Mouse (Mus musculus): ENCODE measurements around the gene Zcchc2. TPM values are rescaled to one million over a fixed set of nuclear protein-coding genes. Genes with fewer than 3 reads are reported as not detected.

Gene Zcchc2
- total and polyA plus RNA-seq, 3 experiments, result 10.3 to 25.0 (median 19.1) TPM

DNA sequence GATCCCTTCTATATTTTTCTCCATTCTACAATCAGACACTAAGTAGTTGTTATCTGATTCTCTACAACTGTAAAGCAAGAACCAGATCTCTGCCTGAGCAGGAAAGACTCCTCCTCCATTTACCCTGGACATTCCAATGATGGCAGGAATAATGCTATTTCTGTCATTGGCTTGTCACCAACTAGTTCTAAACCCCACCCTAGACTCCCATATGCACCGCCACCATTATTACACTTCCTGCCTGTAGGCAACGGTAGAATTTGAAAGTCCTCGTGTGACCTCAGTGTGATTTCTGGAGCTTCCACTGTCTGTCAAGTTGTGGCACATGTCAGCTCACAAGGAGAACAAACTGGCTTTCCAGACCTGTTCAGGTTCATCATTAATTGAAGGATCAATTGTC, 74.1 kb downstream of the Zcchc2 start (continued):
- TF ChIP-seq ZC3H11A (IDR thresholded peaks at IDR 0.05; ENCODE audit: low read depth, low read length) (no peak), POLR2AphosphoS5 (IDR thresholded peaks at IDR 0.05; ENCODE audit: borderline replicate concordance, low read depth, low read length) (no peak)

DNA sequence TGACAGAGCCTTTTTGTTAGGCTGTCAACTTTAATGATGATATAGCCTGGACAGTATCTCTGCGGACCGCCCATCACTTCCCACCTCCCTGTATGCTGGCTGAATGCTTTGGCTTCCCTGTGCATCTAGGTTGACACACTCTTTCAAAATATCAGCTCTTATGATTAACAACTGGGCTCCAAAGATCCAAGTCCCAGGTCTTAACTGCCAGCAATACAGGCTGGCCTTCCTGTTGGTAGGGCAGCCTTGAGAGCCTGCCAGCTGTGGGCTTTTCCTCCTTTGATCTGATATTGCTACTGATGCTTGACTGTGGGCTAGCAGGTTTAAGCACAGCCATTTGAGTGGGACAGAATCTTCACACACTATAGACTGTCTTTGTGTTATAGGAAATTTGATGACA, 74.5 kb downstream of the Zcchc2 start:
- H3K4me3 ChIP-seq (ENCODE audit: control insufficient read depth in 1 of 2, insufficient read depth in 1 of 2, low read depth in 2 of 2, low read length in 2 of 2), result no peak overlapping the region
- H3K27ac ChIP-seq (ENCODE audit: control insufficient read depth, low read depth, low read length), result no peak overlapping the region
- no peaks in the 10 kb centered on the region for H3K9me3 ChIP-seq (replicated peaks; ENCODE audit: insufficient read depth, low read length)
- no peaks in the 10 kb centered on the region for H3K36me3 ChIP-seq (ENCODE audit: control insufficient read depth in 1 of 2, insufficient read depth in 2 of 2, low read length in 2 of 2)
- no peaks in the 10 kb centered on the region for H3K79me2 ChIP-seq (ENCODE audit: control insufficient read depth, insufficient read depth, low read length, poor library complexity)
- DNase-seq (ENCODE audit: low read depth, low spot score), result no peak
- TF ChIP-seq GABPA (IDR thresholded peaks at IDR 0.05; ENCODE audit: low read depth, low read length), result no peak
- no peak for TF ChIP-seq NRF1 (IDR thresholded peaks at IDR 0.05; ENCODE audit: insufficient read depth, low read depth, low read length, poor library complexity, severe bottlenecking)
- no peak for TF ChIP-seq KAT2A (conservative IDR thresholded peaks at IDR 0.05; ENCODE audit: low read depth, low read length)
- no peak for TF ChIP-seq MAFK (IDR thresholded peaks at IDR 0.05; ENCODE audit: borderline replicate concordance, low read depth, low read length)
- TF ChIP-seq ZC3H11A (IDR thresholded peaks at IDR 0.05; ENCODE audit: low read depth, low read length), result no peak
- TF ChIP-seq POLR2AphosphoS5 (IDR thresholded peaks at IDR 0.05; ENCODE audit: borderline replicate concordance, low read depth, low read length), result no peak
- TF ChIP-seq TBP (IDR thresholded peaks at IDR 0.05; ENCODE audit: low read depth, low read length), result no peak
- TF ChIP-seq CHD1 (IDR thresholded peaks at IDR 0.05; ENCODE audit: low read depth, low read length), result no peak
- TF ChIP-seq ETS1 (IDR thresholded peaks at IDR 0.05; ENCODE audit: low read depth, low read length), result no peak
- TF ChIP-seq ZMIZ1 (IDR thresholded peaks at IDR 0.05; ENCODE audit: low read depth, low read length), result no peak
- no peak for TF ChIP-seq E2F4 (IDR thresholded peaks at IDR 0.05; ENCODE audit: borderline replicate concordance, low read depth, low read length)
- TF ChIP-seq CHD2 (IDR thresholded peaks at IDR 0.05; ENCODE audit: low read length), result no peak
- TF ChIP-seq MYB (IDR thresholded peaks at IDR 0.05; ENCODE audit: low read depth, low read length), result no peak
- no peak for TF ChIP-seq MEF2A (IDR thresholded peaks at IDR 0.05; ENCODE audit: extremely low read depth, insufficient replicate concordance, low read depth, low read length, poor library complexity, severe bottlenecking)
- TF ChIP-seq SMC3 (IDR thresholded peaks at IDR 0.05; ENCODE audit: low read depth, low read length), result no peak
- no peak for TF ChIP-seq USF2 (IDR thresholded peaks at IDR 0.05; ENCODE audit: borderline replicate concordance in 1 of 2, insufficient read depth in 1 of 2, low read depth in 1 of 2, low read length in 2 of 2)
- TF ChIP-seq UBTF (IDR thresholded peaks at IDR 0.05; ENCODE audit: borderline replicate concordance, insufficient read depth, low read depth, low read length), result no peak
- TF ChIP-seq GATA1 (IDR thresholded peaks at IDR 0.05; ENCODE audit: low read depth, low read length), result no peak
- no peak overlapping the region for H3K9ac ChIP-seq (ENCODE audit: control insufficient read depth, low read depth, low read length, poor library complexity, severe bottlenecking)
- no peaks in the 10 kb centered on the region for H3K27me3 ChIP-seq (ENCODE audit: control insufficient read depth in 1 of 2, insufficient read depth in 2 of 2, low read length in 2 of 2)
- no peaks in the 10 kb centered on the region for H3K4me1 ChIP-seq (ENCODE audit: control insufficient read depth in 1 of 2, insufficient read depth in 2 of 2, low read length in 2 of 2)

All from MEL (cell line).